Mouse (Mus musculus) intestine, embryonic 16.5 days (tissue): ENCODE measurements around the gene Stra6. TPM values are rescaled to one million over a fixed set of nuclear protein-coding genes. Genes with fewer than 3 reads are reported as not detected.

ENCODE experiments used
- ATAC-seq: fragments of 200-750 bp; cut with Nextera tagmentation; 2 replicates; pipeline ENCODE4 v1.8.0; 2017; ENCODE audit warnings: moderate TSS enrichment, moderate library complexity
- H3K27ac ChIP-seq: fragments of 300-500 bp; sonication (generic); 2 replicates; pipeline ENCODE4 v1.5.1; 2014; ENCODE audit warnings: mild to moderate bottlenecking, low read length
- H3K27me3 ChIP-seq: fragments of 300-500 bp; sonication (generic); replicated peaks from 2 replicates; pipeline ENCODE4 v1.6.1; 2014; ENCODE audit warnings: low read length, control low read depth, mixed read lengths; ENCODE audit not compliant: control insufficient read depth, insufficient read depth
- H3K36me3 ChIP-seq: fragments of 300-500 bp; sonication (generic); 2 replicates; pipeline ENCODE4 v1.6.1; 2014; ENCODE audit warnings: low read length, control low read depth; ENCODE audit not compliant: control insufficient read depth, insufficient read depth
- H3K4me1 ChIP-seq: fragments of 300-500 bp; sonication (generic); 2 replicates; pipeline ENCODE4 v1.6.1; 2014; ENCODE audit warnings: low read length, control low read depth, mixed read lengths; ENCODE audit not compliant: control insufficient read depth, insufficient read depth
- H3K4me2 ChIP-seq: fragments of 300-500 bp; sonication (generic); 2 replicates; pipeline ENCODE4 v1.6.1; 2014; ENCODE audit warnings: low read depth, low read length, control low read depth
- H3K4me3 ChIP-seq: fragments of 300-500 bp; sonication (generic); 2 replicates; pipeline ENCODE4 v1.5.1; 2014; ENCODE audit warnings: mild to moderate bottlenecking, low read length
- H3K9ac ChIP-seq: fragments of 300-500 bp; sonication (generic); 2 replicates; pipeline ENCODE4 v1.6.1; 2014; ENCODE audit warnings: low read depth, low read length
- H3K9me3 ChIP-seq: fragments of 300-500 bp; sonication (generic); 2 replicates; pipeline ENCODE4 v1.6.1; 2016; ENCODE audit warnings: low read length, control low read depth; ENCODE audit not compliant: control insufficient read depth
- WGBS: fragments of 180-500 bp; shearing (Covaris S2); extraction: QIAGEN DNeasy Blood & Tissue Kit; methylation state at CpG from one replicate; pipeline ENCODE4 v1.1.7; 2014; 5-methylcytosine and 5-hydroxymethylcytosine counted together
- polyA plus RNA-seq: library from polyadenylated mRNA; unstranded; fragments of >200 nt; fragmentation: Nextera tagmentation; extraction: Ambion mirVana; gene quantifications from 2 replicates; pipeline ENCODE4 v1.2.1, GENCODE M21; 2015

Stra6 gene
- polyA plus RNA-seq, 1 experiment from 2014 or later: 2.6 TPM

- Histone ChIP-seq H3K9ac (no peak overlapping the region), H3K4me2 (no peak overlapping the region), H3K4me1 (peaks cover 3% of the 10 kb centered on the region; the same call in 1 of the 2 replicates), H3K4me3 (no peak overlapping the region), H3K36me3 (no peaks in the 10 kb centered on the region), H3K27ac (no peak overlapping the region), H3K27me3 (no peaks in the 10 kb centered on the region), H3K9me3 (no peaks in the 10 kb centered on the region)
- 78% methylated on average over 5 of the region's 5 CpGs for WGBS
- ATAC-seq: no peak
These were observed 36.4 kb downstream of the Stra6 start for GRCm38 (mm10) chr9:58099836-58100565.

- Histone ChIP-seq H3K9ac (no peak overlapping the region), H3K9me3 (no peaks in the 10 kb centered on the region), H3K4me2 (no peak overlapping the region), H3K27ac (no peak overlapping the region), H3K27me3 (no peaks in the 10 kb centered on the region), H3K4me3 (no peak overlapping the region), H3K36me3 (no peaks in the 10 kb centered on the region), H3K4me1 (no peaks in the 10 kb centered on the region; the same call in 1 of the 2 replicates)
- 78% methylated on average over 4 of the region's 4 CpGs for WGBS
- ATAC-seq: no peak
These were observed 38.4 kb downstream of the Stra6 start for GRCm38 (mm10) chr9:58102013-58102412.

- Histone ChIP-seq H3K4me1 (no peaks in the 10 kb centered on the region; the same call in 1 of the 2 replicates), H3K4me2 (no peak overlapping the region), H3K4me3 (no peak overlapping the region), H3K36me3 (no peaks in the 10 kb centered on the region), H3K27me3 (no peaks in the 10 kb centered on the region), H3K9ac (no peak overlapping the region), H3K27ac (no peak overlapping the region), H3K9me3 (no peaks in the 10 kb centered on the region)
- ATAC-seq: no peak
- 65% methylated on average over 6 of the region's 6 CpGs for WGBS
These were observed 40.1 kb downstream of the Stra6 start for GRCm38 (mm10) chr9:58103647-58104046.

- Histone ChIP-seq H3K4me1 (no peaks in the 10 kb centered on the region; the same call in 1 of the 2 replicates), H3K27me3 (no peaks in the 10 kb centered on the region), H3K4me3 (no peak overlapping the region), H3K9me3 (no peaks in the 10 kb centered on the region), H3K27ac (no peak overlapping the region), H3K9ac (no peak overlapping the region), H3K36me3 (no peaks in the 10 kb centered on the region), H3K4me2 (no peak overlapping the region)
- 46% methylated on average over 15 of the region's 15 CpGs for WGBS
- ATAC-seq: no peak
These were observed 42.1 kb downstream of the Stra6 start for GRCm38 (mm10) chr9:58105595-58106169.

GRCm38 (mm10) chr9:58107494-58107893 is 43.9 kb downstream of the Stra6 start:
- H3K9me3 ChIP-seq: no peaks in the 10 kb centered on the region
- 42% methylated on average over 5 of the region's 5 CpGs for WGBS
- H3K4me2 ChIP-seq: no peak overlapping the region
- no peak overlapping the region for H3K4me3 ChIP-seq
- no peaks in the 10 kb centered on the region for H3K27me3 ChIP-seq
- no peaks in the 10 kb centered on the region for H3K36me3 ChIP-seq
- H3K27ac ChIP-seq: no peak overlapping the region
- ATAC-seq: no peak; the same call in 1 of the 2 replicates
- H3K4me1 ChIP-seq: peaks cover 5% of the 10 kb centered on the region
- H3K9ac ChIP-seq: no peak overlapping the region

GRCm38 (mm10) chr9:58110787-58111186 is 47.2 kb downstream of the Stra6 start:
- no peak overlapping the region for H3K4me3 ChIP-seq
- no peak for ATAC-seq
- H3K4me2 ChIP-seq: no peak overlapping the region
- WGBS: 78% methylated on average over 5 of the region's 5 CpGs
- H3K4me1 ChIP-seq: peaks cover 32% of the 10 kb centered on the region
- H3K36me3 ChIP-seq: no peaks in the 10 kb centered on the region
- H3K9me3 ChIP-seq: no peaks in the 10 kb centered on the region
- H3K27me3 ChIP-seq: 0 out of 2 replicates have a peak, but pooled peaks cover 5% of the 10 kb centered on the region
- no peak overlapping the region for H3K27ac ChIP-seq
- H3K9ac ChIP-seq: no peak overlapping the region

GRCm38 (mm10) chr9:58111431-58111830 is 47.8 kb downstream of the Stra6 start:
- WGBS: 64% methylated on average over 6 of the region's 6 CpGs
- H3K4me3 ChIP-seq: no peak overlapping the region
- H3K27ac ChIP-seq: no peak overlapping the region
- peaks cover 36% of the 10 kb centered on the region for H3K4me1 ChIP-seq
- no peaks in the 10 kb centered on the region for H3K9me3 ChIP-seq
- 0 out of 2 replicates have a peak, but pooled peaks cover 5% of the 10 kb centered on the region for H3K27me3 ChIP-seq
- H3K4me2 ChIP-seq: no peak overlapping the region
- ATAC-seq: no peak
- no peaks in the 10 kb centered on the region for H3K36me3 ChIP-seq
- no peak overlapping the region for H3K9ac ChIP-seq

GRCm38 (mm10) chr9:58112321-58112751 is 48.7 kb downstream of the Stra6 start:
- ATAC-seq: no peak; the same call in 1 of the 2 replicates
- Histone ChIP-seq H3K27ac (peak overlapping the region; percentile 37; the same call in 1 of the 2 replicates), H3K36me3 (no peaks in the 10 kb centered on the region), H3K9ac (no peak overlapping the region), H3K4me2 (no peak overlapping the region), H3K9me3 (no peaks in the 10 kb centered on the region), H3K4me3 (no peak overlapping the region), H3K27me3 (0 out of 2 replicates have a peak, but pooled peaks cover 5% of the 10 kb centered on the region), H3K4me1 (peaks cover 36% of the 10 kb centered on the region)
- 28% methylated on average over 6 of the region's 6 CpGs for WGBS

GRCm38 (mm10) chr9:58112866-58113278 is 49.3 kb downstream of the Stra6 start:
- Histone ChIP-seq H3K27ac (peak overlapping the region; percentile 62; the same call in 1 of the 2 replicates), H3K9ac (peak overlapping the region; percentile 7; the same call in 1 of the 2 replicates)
- ATAC-seq: no peak

More at GRCm38 (mm10) chr9:58112866-58113278, 49.3 kb downstream of the Stra6 start:
- H3K4me2 ChIP-seq: peak overlapping the region; percentile 43; the same call in 1 of the 2 replicates
- 0 out of 2 replicates have a peak, but pooled peaks cover 5% of the 10 kb centered on the region for H3K27me3 ChIP-seq
- no peaks in the 10 kb centered on the region for H3K36me3 ChIP-seq
- WGBS: 13% methylated on average over 6 of the region's 6 CpGs
- peaks cover 36% of the 10 kb centered on the region for H3K4me1 ChIP-seq
- H3K9me3 ChIP-seq: no peaks in the 10 kb centered on the region
- no peak overlapping the region for H3K4me3 ChIP-seq
